Mouse (Mus musculus): ENCODE measurements around the gene Maml3. TPM values are rescaled to one million over a fixed set of nuclear protein-coding genes. Genes with fewer than 3 reads are reported as not detected.

Gene Maml3
- polyA plus RNA-seq, 1 experiment from 2014 or later: 0.69 TPM

GRCm38 (mm10) chr3:51749812-51750481, 354.9 kb downstream of the Maml3 start:
- H3K36me3 ChIP-seq: no peaks in the 10 kb centered on the region
- no peaks in the 10 kb centered on the region for H3K27me3 ChIP-seq
- H3K4me3 ChIP-seq (replicated peaks): no peak overlapping the region
- H3K4me2 ChIP-seq: no peak overlapping the region
- peak overlapping the region; percentile 29; the same call in 1 of the 2 replicates for H3K9ac ChIP-seq
- H3K9me3 ChIP-seq (replicated peaks): no peaks in the 10 kb centered on the region
- peaks cover 48% of the 10 kb centered on the region for H3K4me1 ChIP-seq (replicated peaks)
- ATAC-seq (ENCODE audit: low read depth) (peak; percentile 59), DNase-seq (no peak)
- H3K27ac ChIP-seq: peak overlapping the region; percentile 73
- 77% methylated on average over 8 of the region's 8 CpGs for WGBS (ENCODE audit: insufficient replicate concordance)

GRCm38 (mm10) chr3:51749421-51749811, 355.5 kb downstream of the Maml3 start:
- Histone ChIP-seq H3K27me3 (no peaks in the 10 kb centered on the region), H3K9ac (peak overlapping the region; percentile 29; the same call in 1 of the 2 replicates), H3K4me3 (replicated peaks) (no peak overlapping the region), H3K4me1 (replicated peaks) (peaks cover 54% of the 10 kb centered on the region), H3K4me2 (no peak overlapping the region), H3K27ac (peak overlapping the region; percentile 73), H3K36me3 (no peaks in the 10 kb centered on the region), H3K9me3 (replicated peaks) (no peaks in the 10 kb centered on the region)
- WGBS (ENCODE audit: insufficient replicate concordance): 76% methylated on average over 7 of the region's 7 CpGs
- ATAC-seq (ENCODE audit: low read depth) (no peak), DNase-seq (no peak)

- Histone ChIP-seq H3K4me3 (replicated peaks) (no peak overlapping the region), H3K4me1 (replicated peaks) (peaks cover 60% of the 10 kb centered on the region), H3K27me3 (no peaks in the 10 kb centered on the region), H3K4me2 (no peak overlapping the region), H3K36me3 (no peaks in the 10 kb centered on the region), H3K27ac (0 out of 2 replicates have a peak overlapping the region, but pooled peaks have one; percentile 73), H3K9ac (peak overlapping the region; percentile 4; the same call in 1 of the 2 replicates), H3K9me3 (replicated peaks) (no peaks in the 10 kb centered on the region)
- no peak for DNase-seq
- 78% methylated on average over 17 of the region's 17 CpGs for WGBS (ENCODE audit: insufficient replicate concordance)
- ATAC-seq (ENCODE audit: low read depth): no peak
Observed at GRCm38 (mm10) chr3:51748436-51749376, 356.2 kb downstream of the Maml3 start.

DNA sequence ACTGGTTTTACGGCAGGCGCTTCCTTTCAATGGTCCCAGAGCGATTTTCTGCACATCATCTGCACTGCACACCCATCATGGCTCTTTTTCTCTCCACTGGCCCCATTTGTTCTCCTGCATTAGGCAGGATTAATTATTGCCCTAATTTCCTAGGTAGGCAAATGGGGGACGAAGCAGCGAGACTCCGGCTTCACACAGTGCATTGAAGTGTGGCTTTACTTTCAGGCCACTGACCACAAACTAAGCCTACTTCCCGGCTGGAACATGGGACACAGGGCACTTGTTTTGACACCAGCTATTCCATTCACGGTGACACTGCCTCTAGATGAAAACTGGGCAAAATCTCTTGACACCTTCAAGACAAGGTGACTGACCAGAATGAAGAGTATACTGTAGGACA, 358.1 kb downstream of the Maml3 start:
- ATAC-seq (ENCODE audit: low read depth) (no peak), DNase-seq (no peak)
- Histone ChIP-seq H3K9me3 (replicated peaks) (no peaks in the 10 kb centered on the region), H3K27ac (no peak overlapping the region), H3K4me2 (no peak overlapping the region), H3K27me3 (no peaks in the 10 kb centered on the region), H3K9ac (no peak overlapping the region), H3K4me1 (replicated peaks) (peaks cover 73% of the 10 kb centered on the region), H3K36me3 (no peaks in the 10 kb centered on the region), H3K4me3 (replicated peaks) (no peak overlapping the region)
- 92% methylated on average over 8 of the region's 8 CpGs for WGBS (ENCODE audit: insufficient replicate concordance)

- Histone ChIP-seq H3K4me3 (replicated peaks) (no peak overlapping the region), H3K27ac (peak overlapping the region; percentile 87), H3K27me3 (no peaks in the 10 kb centered on the region), H3K4me2 (peak overlapping the region; percentile 52), H3K9ac (peak overlapping the region; percentile 55; the same call in 1 of the 2 replicates), H3K36me3 (no peaks in the 10 kb centered on the region), H3K4me1 (replicated peaks) (peaks cover 68% of the 10 kb centered on the region), H3K9me3 (replicated peaks) (no peaks in the 10 kb centered on the region)
- DNase-seq (peak; percentile 19), ATAC-seq (ENCODE audit: low read depth) (peak; percentile 32)
- 17% methylated on average over 8 of the region's 8 CpGs for WGBS (ENCODE audit: insufficient replicate concordance)
Observed at GRCm38 (mm10) chr3:51745162-51745561, 359.7 kb downstream of the Maml3 start.

DNA sequence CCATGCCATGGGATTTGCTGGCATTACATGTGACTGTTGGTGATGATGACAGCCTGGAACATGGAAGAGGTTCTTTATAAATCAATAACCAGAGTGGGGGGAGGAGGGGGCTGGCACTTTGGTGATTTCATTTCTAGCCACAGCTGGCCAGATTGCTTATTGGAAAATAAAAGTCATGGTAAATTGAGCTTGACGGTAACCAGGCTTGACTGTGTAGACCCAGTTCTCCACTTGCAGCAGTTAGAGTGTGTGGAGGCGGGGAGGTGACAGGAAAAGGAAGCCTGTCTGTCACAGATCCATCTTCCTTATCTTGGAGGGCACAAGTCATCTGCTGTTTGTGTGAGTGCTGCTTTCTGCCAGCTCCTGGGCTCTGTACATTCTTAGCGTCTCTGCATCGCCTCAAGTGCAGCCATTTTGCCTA, 360.5 kb downstream of the Maml3 start:
- peak overlapping the region; percentile 87 for H3K27ac ChIP-seq
- H3K4me2 ChIP-seq: peak overlapping the region; percentile 52
- H3K9me3 ChIP-seq (replicated peaks): no peaks in the 10 kb centered on the region
- peaks cover 67% of the 10 kb centered on the region for H3K4me1 ChIP-seq (replicated peaks)
- no peaks in the 10 kb centered on the region for H3K36me3 ChIP-seq
- no peak overlapping the region for H3K4me3 ChIP-seq (replicated peaks)
- ATAC-seq (ENCODE audit: low read depth) (peak; percentile 91), DNase-seq (peak; percentile 69)
- H3K27me3 ChIP-seq: no peaks in the 10 kb centered on the region
- H3K9ac ChIP-seq: peak overlapping the region; percentile 55
- 5% methylated on average over 4 of the region's 4 CpGs for WGBS (ENCODE audit: insufficient replicate concordance)

GRCm38 (mm10) chr3:51742405-51742804, 362.5 kb downstream of the Maml3 start:
- WGBS (ENCODE audit: insufficient replicate concordance): 21% methylated on average over 6 of the region's 6 CpGs
- Histone ChIP-seq H3K4me1 (replicated peaks) (peaks cover 68% of the 10 kb centered on the region), H3K4me2 (no peak overlapping the region)

GRCm38 (mm10) chr3:51741824-51742223, 363.1 kb downstream of the Maml3 start:
- Histone ChIP-seq H3K4me2 (no peak overlapping the region), H3K9ac (no peak overlapping the region), H3K4me1 (replicated peaks) (peaks cover 74% of the 10 kb centered on the region), H3K4me3 (replicated peaks) (no peak overlapping the region), H3K27me3 (no peaks in the 10 kb centered on the region), H3K36me3 (no peaks in the 10 kb centered on the region), H3K9me3 (replicated peaks) (no peaks in the 10 kb centered on the region), H3K27ac (peak overlapping the region; percentile 67; the same call in 1 of the 2 replicates)
- DNase-seq (no peak), ATAC-seq (ENCODE audit: low read depth) (no peak)
- 69% methylated on average over 10 of the region's 10 CpGs for WGBS (ENCODE audit: insufficient replicate concordance)

More at GRCm38 (mm10) chr3:51742405-51742804, 362.5 kb downstream of the Maml3 start:
- no peaks in the 10 kb centered on the region for H3K36me3 ChIP-seq
- ATAC-seq (ENCODE audit: low read depth) (peak; percentile 71), DNase-seq (peak; percentile 28)
- H3K27me3 ChIP-seq: no peaks in the 10 kb centered on the region
- peak overlapping the region; percentile 67 for H3K27ac ChIP-seq
- H3K9ac ChIP-seq: no peak overlapping the region; the same call in 1 of the 2 replicates
- no peak overlapping the region for H3K4me3 ChIP-seq (replicated peaks)
- no peaks in the 10 kb centered on the region for H3K9me3 ChIP-seq (replicated peaks)

DNA sequence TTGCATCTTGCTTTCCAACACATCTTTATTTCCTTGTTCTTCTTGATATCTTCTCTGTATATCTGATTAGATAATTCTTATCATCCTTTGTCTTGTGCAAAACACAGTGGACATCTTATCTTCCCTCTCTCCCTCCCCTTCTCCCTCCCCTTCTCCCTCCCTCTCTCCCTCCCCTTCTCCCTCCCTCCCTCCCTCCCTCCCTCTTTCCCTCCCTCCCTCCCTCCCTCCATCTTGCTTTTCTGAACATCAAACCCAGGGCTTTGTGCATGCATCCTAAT, 365.1 kb downstream of the Maml3 start:
- H3K4me2 ChIP-seq: no peak overlapping the region
- H3K27me3 ChIP-seq: no peaks in the 10 kb centered on the region
- H3K36me3 ChIP-seq: no peaks in the 10 kb centered on the region
- peaks cover 70% of the 10 kb centered on the region for H3K4me1 ChIP-seq (replicated peaks)
- no peaks in the 10 kb centered on the region for H3K9me3 ChIP-seq (replicated peaks)
- no peak overlapping the region for H3K27ac ChIP-seq
- DNase-seq (no peak), ATAC-seq (ENCODE audit: low read depth) (no peak)
- H3K4me3 ChIP-seq (replicated peaks): no peak overlapping the region
- no peak overlapping the region for H3K9ac ChIP-seq

DNA sequence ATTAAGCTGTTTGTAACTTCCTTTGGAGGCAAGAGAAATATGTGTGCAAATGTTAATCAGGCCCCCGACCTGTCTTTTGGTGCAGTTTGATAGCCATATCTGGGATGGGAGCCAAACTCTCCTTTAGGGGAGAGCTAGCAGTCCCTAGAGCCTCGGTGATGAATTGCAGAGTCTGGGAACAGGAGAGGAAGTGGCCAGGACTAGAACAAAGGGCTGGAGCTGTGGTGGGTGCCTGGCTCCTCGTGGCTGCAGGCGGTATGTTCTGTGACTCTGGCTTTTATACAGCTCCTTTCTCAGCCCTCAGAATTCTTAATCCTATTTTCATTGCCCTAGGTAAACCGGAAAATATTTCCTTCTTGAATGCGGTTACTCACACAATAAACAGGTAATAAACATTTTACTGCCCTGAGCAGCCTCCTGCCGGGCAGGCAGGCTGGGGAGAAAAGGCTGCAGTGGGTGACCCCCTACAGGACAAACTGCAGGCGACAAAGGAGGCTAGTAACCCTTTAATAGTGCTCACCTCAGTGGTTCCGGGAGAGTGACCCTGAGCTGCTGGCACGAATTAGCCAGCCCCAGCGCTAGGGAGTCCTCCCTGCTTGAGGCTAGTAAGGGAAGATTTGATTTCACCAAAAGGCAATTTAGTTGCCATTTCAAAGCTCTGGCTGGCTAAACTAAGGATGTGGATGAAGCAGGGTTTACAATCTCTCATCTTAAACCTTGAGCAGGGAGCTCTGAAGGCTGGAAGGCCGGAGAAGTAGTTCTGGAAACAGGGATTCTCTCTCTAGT, 365.6 kb downstream of the Maml3 start:
- no peaks in the 10 kb centered on the region for H3K9me3 ChIP-seq (replicated peaks)
- WGBS (ENCODE audit: insufficient replicate concordance): 18% methylated on average over 12 of the region's 12 CpGs
- no peak overlapping the region for H3K9ac ChIP-seq
- DNase-seq: no peak
- no peak overlapping the region for H3K4me3 ChIP-seq (replicated peaks)
- H3K27me3 ChIP-seq: no peaks in the 10 kb centered on the region
- peaks cover 65% of the 10 kb centered on the region for H3K4me1 ChIP-seq (replicated peaks)
- no peaks in the 10 kb centered on the region for H3K36me3 ChIP-seq
- no peak overlapping the region; the same call in 1 of the 2 replicates for H3K27ac ChIP-seq
- no peak overlapping the region for H3K4me2 ChIP-seq
- no peak for ATAC-seq (ENCODE audit: low read depth)

- no peaks in the 10 kb centered on the region for H3K9me3 ChIP-seq (replicated peaks)
- H3K4me2 ChIP-seq: no peak overlapping the region
- no peak overlapping the region for H3K9ac ChIP-seq
- ATAC-seq (ENCODE audit: low read depth) (no peak), DNase-seq (no peak)
- peak overlapping the region; percentile 20; the same call in 1 of the 2 replicates for H3K27ac ChIP-seq
- whole genome bisulfite sequencing (ENCODE audit: insufficient replicate concordance): 45% methylated on average over 3 of the region's 3 CpGs
- H3K4me1 ChIP-seq (replicated peaks): peaks cover 71% of the 10 kb centered on the region
- no peak overlapping the region for H3K4me3 ChIP-seq (replicated peaks)
- H3K27me3 ChIP-seq: no peaks in the 10 kb centered on the region
- H3K36me3 ChIP-seq: no peaks in the 10 kb centered on the region
Observed at GRCm38 (mm10) chr3:51733685-51734084, 371.2 kb downstream of the Maml3 start.
